Mouse (Mus musculus): ENCODE results near the gene Soat1. TPM values are rescaled to one million over a fixed set of nuclear protein-coding genes. Genes with fewer than 3 reads are reported as not detected.

Gene Soat1
- polyA plus RNA-seq, 2 experiments = 8.1 to 11.7 TPM

GRCm38 (mm10) chr1:156474854-156475253, 723 bp upstream of the Soat1 start:
- no peak overlapping the region for H3K27ac ChIP-seq
- WGBS (ENCODE audit: insufficient replicate concordance) = 69% methylated on average over 3 of the region's 3 CpGs
- no peak for DNase-seq (ENCODE audit: low read depth in 3 of 3, low spot score in 3 of 3)
- no peak overlapping the region for H3K4me3 ChIP-seq (ENCODE audit: insufficient read depth in 1 of 2, low read depth in 2 of 2, low read length in 2 of 2)
- no peaks in the 10 kb centered on the region for H3K36me3 ChIP-seq (replicated peaks; ENCODE audit: control insufficient read depth, insufficient read depth, low read depth)
- no peak for ATAC-seq (ENCODE audit: insufficient read depth)
- no peak overlapping the region for H3K4me2 ChIP-seq (ENCODE audit: low read depth)
- H3K9ac ChIP-seq (replicated peaks) = no peak overlapping the region
- H3K27me3 ChIP-seq (ENCODE audit: control insufficient read depth, insufficient read depth, low read length) = peaks cover 4% of the 10 kb centered on the region
- TF ChIP-seq CTCF (IDR thresholded peaks at IDR 0.05; ENCODE audit: low read depth) = no peak
- TF ChIP-seq EP300 (IDR thresholded peaks at IDR 0.05; ENCODE audit: low read depth) = no peak
- H3K4me1 ChIP-seq (replicated peaks; ENCODE audit: control insufficient read depth in 2 of 2, insufficient read depth in 2 of 2, low read length in 1 of 2) = peaks cover 0 to 4% of the 10 kb centered on the region in 2 experiments; a peak in 2 of 4 replicates
- no peaks in the 10 kb centered on the region for H3K9me3 ChIP-seq (ENCODE audit: control insufficient read depth, low read length)

- DNase-seq (ENCODE audit: low read depth in 3 of 3, low spot score in 3 of 3) (no peak), ATAC-seq (ENCODE audit: insufficient read depth) (no peak)
- TF ChIP-seq CTCF (IDR thresholded peaks at IDR 0.05; ENCODE audit: low read depth) (no peak), EP300 (IDR thresholded peaks at IDR 0.05; ENCODE audit: low read depth) (no peak)
- H3K27me3 ChIP-seq (ENCODE audit: control insufficient read depth, insufficient read depth, low read length) = peaks cover 4% of the 10 kb centered on the region
- H3K4me3 ChIP-seq (ENCODE audit: insufficient read depth in 1 of 2, low read depth in 2 of 2, low read length in 2 of 2) = peak overlapping the region; percentile 29 to 64; a peak in 3 of 4 replicates
- WGBS (ENCODE audit: insufficient replicate concordance) = 10% methylated on average over 11 of the region's 11 CpGs
- no peaks in the 10 kb centered on the region for H3K36me3 ChIP-seq (replicated peaks; ENCODE audit: control insufficient read depth, insufficient read depth, low read depth)
- H3K9me3 ChIP-seq (ENCODE audit: control insufficient read depth, low read length) = no peaks in the 10 kb centered on the region
- H3K4me2 ChIP-seq (ENCODE audit: low read depth) = peak overlapping the region; percentile 71
- no peak overlapping the region for H3K27ac ChIP-seq
- H3K9ac ChIP-seq (replicated peaks) = peak overlapping the region; percentile 23; the same call in 1 of the 2 replicates
- peaks cover 0 to 7% of the 10 kb centered on the region in 2 experiments; a peak in 2 of 4 replicates for H3K4me1 ChIP-seq (replicated peaks; ENCODE audit: control insufficient read depth in 2 of 2, insufficient read depth in 2 of 2, low read length in 1 of 2)
These were observed 1.1 kb downstream of the Soat1 start for GRCm38 (mm10) chr1:156473003-156473402.

GRCm38 (mm10) chr1:156471955-156472354, 2.2 kb downstream of the Soat1 start:
- Histone ChIP-seq H3K9me3 (ENCODE audit: control insufficient read depth, low read length) (no peaks in the 10 kb centered on the region), H3K4me2 (ENCODE audit: low read depth) (peak overlapping the region; percentile 71), H3K27ac (no peak overlapping the region), H3K9ac (replicated peaks) (no peak overlapping the region), H3K4me3 (ENCODE audit: insufficient read depth in 1 of 2, low read depth in 2 of 2, low read length in 2 of 2) (peak overlapping the region in 1 of 2 experiments; percentile 12; a peak in 1 of 4 replicates), H3K27me3 (ENCODE audit: control insufficient read depth, insufficient read depth, low read length) (peaks cover 4% of the 10 kb centered on the region), H3K36me3 (replicated peaks; ENCODE audit: control insufficient read depth, insufficient read depth, low read depth) (no peaks in the 10 kb centered on the region), H3K4me1 (replicated peaks; ENCODE audit: control insufficient read depth in 2 of 2, insufficient read depth in 2 of 2, low read length in 1 of 2) (peaks cover 0 to 7% of the 10 kb centered on the region in 2 experiments; a peak in 2 of 4 replicates)
- 54% methylated on average over 7 of the region's 7 CpGs for WGBS (ENCODE audit: insufficient replicate concordance)
- ATAC-seq (ENCODE audit: insufficient read depth) (no peak), DNase-seq (ENCODE audit: low read depth in 3 of 3, low spot score in 3 of 3) (no peak)
- TF ChIP-seq EP300 (IDR thresholded peaks at IDR 0.05; ENCODE audit: low read depth) = no peak
- TF ChIP-seq CTCF (IDR thresholded peaks at IDR 0.05; ENCODE audit: low read depth) = no peak

- no peaks in the 10 kb centered on the region for H3K9me3 ChIP-seq (ENCODE audit: control insufficient read depth, low read length)
- peaks cover 0 to 7% of the 10 kb centered on the region in 2 experiments; a peak in 2 of 4 replicates for H3K4me1 ChIP-seq (replicated peaks; ENCODE audit: control insufficient read depth in 2 of 2, insufficient read depth in 2 of 2, low read length in 1 of 2)
- H3K9ac ChIP-seq (replicated peaks) = no peak overlapping the region
- peak overlapping the region; percentile 71 for H3K4me2 ChIP-seq (ENCODE audit: low read depth)
- H3K27me3 ChIP-seq (ENCODE audit: control insufficient read depth, insufficient read depth, low read length) = peaks cover 4% of the 10 kb centered on the region
- H3K4me3 ChIP-seq (ENCODE audit: insufficient read depth in 1 of 2, low read depth in 2 of 2, low read length in 2 of 2) = no peak overlapping the region
- WGBS (ENCODE audit: insufficient replicate concordance) = 67% methylated on average over 3 of the region's 3 CpGs
- H3K27ac ChIP-seq = no peak overlapping the region
- H3K36me3 ChIP-seq (replicated peaks; ENCODE audit: control insufficient read depth, insufficient read depth, low read depth) = no peaks in the 10 kb centered on the region
- no peak for DNase-seq (ENCODE audit: low read depth in 3 of 3, low spot score in 3 of 3)
- TF ChIP-seq CTCF (IDR thresholded peaks at IDR 0.05; ENCODE audit: low read depth) = no peak
- TF ChIP-seq EP300 (IDR thresholded peaks at IDR 0.05; ENCODE audit: low read depth) = no peak
- ATAC-seq (ENCODE audit: insufficient read depth) = no peak
These were observed 3.1 kb downstream of the Soat1 start for GRCm38 (mm10) chr1:156471071-156471470.

GRCm38 (mm10) chr1:156470557-156470956, 3.6 kb downstream of the Soat1 start:
- WGBS (ENCODE audit: insufficient replicate concordance) = 66% methylated on average over 7 of the region's 7 CpGs
- peak overlapping the region; percentile 39 for H3K4me2 ChIP-seq (ENCODE audit: low read depth)
- TF ChIP-seq EP300 (IDR thresholded peaks at IDR 0.05; ENCODE audit: low read depth) = no peak
- TF ChIP-seq CTCF (IDR thresholded peaks at IDR 0.05; ENCODE audit: low read depth) = no peak

More at GRCm38 (mm10) chr1:156470557-156470956, 3.6 kb downstream of the Soat1 start:
- no peak for ATAC-seq (ENCODE audit: insufficient read depth)
- Histone ChIP-seq H3K27me3 (ENCODE audit: control insufficient read depth, insufficient read depth, low read length) (peaks cover 4% of the 10 kb centered on the region), H3K36me3 (replicated peaks; ENCODE audit: control insufficient read depth, insufficient read depth, low read depth) (no peaks in the 10 kb centered on the region), H3K9ac (replicated peaks) (no peak overlapping the region), H3K9me3 (ENCODE audit: control insufficient read depth, low read length) (no peaks in the 10 kb centered on the region), H3K4me3 (ENCODE audit: insufficient read depth in 1 of 2, low read depth in 2 of 2, low read length in 2 of 2) (no peak overlapping the region), H3K27ac (no peak overlapping the region), H3K4me1 (replicated peaks; ENCODE audit: control insufficient read depth in 2 of 2, insufficient read depth in 2 of 2, low read length in 1 of 2) (peaks cover 0 to 7% of the 10 kb centered on the region in 2 experiments; a peak in 2 of 4 replicates)
- no peak for DNase-seq (ENCODE audit: low read depth in 3 of 3, low spot score in 3 of 3)

All from liver, embryonic 14.5 days (tissue).